Mouse (Mus musculus): ENCODE data around the gene Dalrd3. TPM values are rescaled to one million over a fixed set of nuclear protein-coding genes. Genes with fewer than 3 reads are reported as not detected.

Gene Dalrd3
- polyA plus RNA-seq, 1 experiment from 2014 or later: 17.5 TPM

DNA sequence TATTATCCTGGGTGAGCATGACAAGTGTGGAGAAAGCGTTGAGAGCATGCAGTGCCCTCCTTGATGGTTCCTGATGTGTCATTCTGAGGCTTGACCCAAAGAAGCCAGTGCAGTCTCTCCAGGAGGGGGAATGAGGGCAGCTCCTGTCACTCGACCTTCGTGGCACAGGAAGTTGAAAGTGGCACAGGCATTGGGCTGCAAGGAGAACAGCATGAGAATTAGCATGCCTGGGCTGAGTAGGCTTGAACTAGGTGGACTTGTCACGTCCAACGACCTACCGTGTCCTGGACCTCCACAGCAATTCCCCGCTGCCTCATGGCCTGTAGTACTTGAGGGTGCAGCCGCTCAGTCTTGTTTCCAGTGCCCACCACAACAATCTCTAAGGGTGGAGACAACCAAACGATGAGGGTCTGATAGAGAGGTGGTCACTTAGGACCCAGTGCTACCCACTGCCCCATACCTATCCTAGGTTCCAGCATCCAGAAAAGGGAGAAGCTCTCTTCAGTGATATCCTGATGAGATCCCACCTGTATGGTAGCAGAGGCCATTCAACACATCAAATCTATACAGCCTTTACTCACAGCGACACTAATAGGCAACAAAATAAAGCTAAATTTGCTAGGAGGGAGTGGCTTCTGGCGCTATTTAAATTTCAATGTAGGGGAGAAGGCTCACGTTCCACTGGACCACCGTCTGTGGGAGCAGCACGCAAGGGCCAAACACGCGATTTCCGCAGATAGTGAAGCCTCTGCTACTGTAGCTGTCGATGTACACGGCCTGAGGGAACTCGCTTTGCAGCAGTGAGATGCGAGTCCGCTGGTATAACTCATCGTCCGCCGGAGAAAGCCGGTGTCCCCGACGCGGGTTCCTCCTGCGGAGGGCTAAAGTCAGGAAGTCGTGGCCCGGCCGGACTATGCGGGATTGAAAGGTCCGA is 3.5 kb upstream of the Dalrd3 start:
- peaks cover 11% of the 10 kb centered on the region; the same call in 1 of the 2 replicates for H3K36me3 ChIP-seq (ENCODE audit: inconsistent target)
- 13% methylated on average over 33 of the region's 35 CpGs for WGBS (ENCODE audit: missing documents)
- peak overlapping the region; percentile 94 for H3K27ac ChIP-seq

DNA sequence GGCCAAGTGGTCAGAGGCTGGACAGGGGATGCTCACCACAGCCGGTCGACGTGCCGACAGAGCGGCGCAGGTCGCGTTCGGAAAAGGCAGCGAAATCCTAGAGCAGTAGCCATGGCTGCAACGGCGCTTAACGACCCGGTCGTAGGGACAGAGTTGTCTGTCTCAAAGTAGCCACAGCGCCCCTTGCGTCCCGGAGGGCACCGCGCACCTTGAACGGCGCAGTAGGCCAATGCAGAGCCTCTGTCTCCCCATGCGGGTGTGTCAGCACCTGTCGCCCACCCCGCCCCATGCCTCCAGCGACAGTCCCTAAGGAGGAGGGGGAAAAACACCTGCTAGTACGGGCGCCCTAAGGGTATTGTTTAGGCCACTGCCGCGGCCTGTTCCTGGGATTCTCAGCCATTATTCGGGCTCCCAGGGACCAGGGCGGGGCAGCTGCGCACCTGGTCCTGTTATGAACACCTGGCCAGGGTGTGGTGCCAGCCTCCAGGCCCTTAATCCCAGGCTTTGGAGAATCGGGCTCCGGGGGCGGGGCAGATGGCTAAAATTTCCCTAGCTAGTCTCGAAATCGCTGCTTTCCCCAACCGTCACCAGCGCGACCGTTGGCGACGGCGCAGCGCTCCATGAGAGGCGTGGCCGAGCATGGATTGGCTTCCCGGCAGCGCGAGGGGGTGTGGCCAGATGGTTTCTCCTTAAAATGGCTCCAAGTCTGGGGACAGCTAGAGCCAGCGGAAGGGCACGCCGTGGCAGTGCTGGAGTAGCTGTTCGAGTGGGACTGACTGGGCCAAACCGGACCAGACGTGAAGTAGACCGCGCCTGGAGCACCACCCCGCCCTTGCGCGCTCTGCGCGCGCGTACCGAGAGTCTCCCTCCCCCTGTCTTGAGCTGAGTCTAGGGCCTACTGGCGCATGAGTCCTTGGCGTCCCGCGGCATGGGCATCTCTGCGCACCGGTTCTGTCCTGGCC is 2.6 kb upstream of the Dalrd3 start, which contains the start of gene Ndufaf3:
Gene Ndufaf3 (minus strand): TSS at position 620 of the 962 bp plus-strand sequence.
- Histone ChIP-seq H3K4me3 (ENCODE audit: inconsistent target) (peak within 1 kb of the TSS; percentile 86), H3K27ac (peak within 1 kb of the TSS; percentile 94), H3K36me3 (ENCODE audit: inconsistent target) (peaks cover 20% of the 10 kb centered on the region), H3K79me2 (ENCODE audit: inconsistent target) (peaks cover 15% of the 10 kb centered on the region; the same call in 1 of the 2 replicates)
- WGBS (ENCODE audit: missing documents): under 1% methylated on average over 73 of the region's 73 CpGs

More for the DNA sequence above, 3.5 kb upstream of the Dalrd3 start:
- Histone ChIP-seq H3K79me2 (ENCODE audit: inconsistent target) (peaks cover 22% of the 10 kb centered on the region; the same call in 1 of the 2 replicates), H3K4me3 (ENCODE audit: inconsistent target) (peak overlapping the region; percentile 86)

DNA sequence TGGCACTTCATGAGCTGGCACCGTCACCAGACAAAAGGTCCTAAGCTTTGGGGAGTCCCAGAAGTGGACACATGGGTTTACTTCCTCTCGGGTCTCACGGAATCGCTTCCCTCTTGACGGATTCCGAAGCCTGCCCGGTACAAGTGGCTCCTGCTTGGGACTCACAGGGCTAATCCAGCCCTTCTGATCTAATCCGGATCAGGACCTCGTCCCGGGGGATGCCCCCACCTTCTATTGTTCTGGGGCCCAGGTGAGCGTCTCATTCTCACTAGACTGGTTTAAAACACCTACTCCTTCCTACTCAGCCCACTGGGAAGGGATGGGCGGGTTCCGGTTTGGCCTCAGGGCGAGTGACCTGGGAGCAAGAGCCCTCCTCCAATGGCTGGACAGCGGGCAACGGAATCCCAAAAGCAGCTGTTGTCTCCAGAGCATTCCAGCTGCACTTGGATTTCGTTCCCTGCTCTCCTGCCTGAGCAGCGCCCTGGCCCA is 1.7 kb upstream of the Dalrd3 start:
- H3K27ac ChIP-seq: peak overlapping the region; percentile 94
- peak overlapping the region; percentile 86 for H3K4me3 ChIP-seq (ENCODE audit: inconsistent target)
- WGBS (ENCODE audit: missing documents): 7% methylated on average over 18 of the region's 18 CpGs
- peaks cover 15% of the 10 kb centered on the region; the same call in 1 of the 2 replicates for H3K79me2 ChIP-seq (ENCODE audit: inconsistent target)
- H3K36me3 ChIP-seq (ENCODE audit: inconsistent target): peaks cover 29% of the 10 kb centered on the region

DNA sequence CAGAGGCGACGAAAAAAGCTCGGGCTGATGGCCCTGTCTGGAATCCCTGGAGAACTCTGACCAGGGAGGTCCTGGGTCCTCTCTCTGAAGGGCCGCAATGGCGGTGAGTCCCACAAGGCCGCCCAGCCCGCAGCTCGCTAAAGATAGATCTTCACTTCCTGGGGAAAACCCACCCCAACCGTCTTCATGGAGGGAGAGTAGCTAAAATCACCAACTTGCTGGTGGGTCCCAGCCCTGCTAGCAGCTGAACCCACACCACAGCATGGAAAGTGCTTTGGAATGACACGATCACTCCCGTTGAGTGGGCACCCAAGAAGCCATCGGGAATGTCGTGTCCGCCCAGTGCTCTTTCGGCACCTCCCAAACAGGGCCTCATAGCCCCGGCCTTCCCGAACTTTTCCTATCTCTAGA is 1.2 kb upstream of the Dalrd3 start:
- Histone ChIP-seq H3K36me3 (ENCODE audit: inconsistent target) (peaks cover 31% of the 10 kb centered on the region), H3K4me3 (ENCODE audit: inconsistent target) (peak overlapping the region; percentile 86), H3K79me2 (ENCODE audit: inconsistent target) (peaks cover 15% of the 10 kb centered on the region; the same call in 1 of the 2 replicates), H3K27ac (peak overlapping the region; percentile 94)
- 34% methylated on average over 14 of the region's 17 CpGs for WGBS (ENCODE audit: missing documents)

DNA sequence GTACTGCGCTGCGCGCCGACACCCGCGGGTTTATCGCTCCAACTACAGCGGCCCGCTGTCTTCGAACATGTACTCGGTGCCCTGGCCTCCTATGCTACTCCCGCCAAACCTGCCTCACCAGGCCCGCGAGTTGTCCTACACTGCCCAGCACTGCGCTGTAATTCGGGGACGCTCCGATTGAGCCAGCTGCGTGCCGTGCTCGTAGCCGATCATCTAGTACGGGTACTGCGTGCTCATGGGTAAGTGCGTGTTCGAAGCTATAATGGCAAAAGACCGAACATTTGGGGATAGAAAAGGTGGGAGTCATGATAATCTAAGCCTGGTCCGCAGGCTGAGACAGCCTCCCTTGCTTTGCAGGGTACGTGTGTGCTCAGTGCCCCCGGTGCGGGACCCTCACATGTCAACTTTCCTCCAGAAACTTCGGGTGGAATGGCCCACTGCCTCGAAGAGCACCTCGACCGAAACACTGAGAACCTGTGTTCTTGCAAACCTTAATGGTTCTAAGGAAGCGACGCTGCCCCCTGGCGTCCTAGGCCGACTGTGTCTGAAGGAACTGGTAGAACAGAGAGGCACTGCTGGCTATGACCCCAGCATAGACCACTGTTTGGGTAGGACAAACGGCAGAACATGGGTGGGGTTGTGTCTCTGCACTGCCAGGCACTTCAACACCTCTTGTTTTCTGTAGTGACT is 666 bp downstream of the Dalrd3 start:
- 1% methylated on average over 40 of the region's 40 CpGs for WGBS (ENCODE audit: missing documents)

DNA sequence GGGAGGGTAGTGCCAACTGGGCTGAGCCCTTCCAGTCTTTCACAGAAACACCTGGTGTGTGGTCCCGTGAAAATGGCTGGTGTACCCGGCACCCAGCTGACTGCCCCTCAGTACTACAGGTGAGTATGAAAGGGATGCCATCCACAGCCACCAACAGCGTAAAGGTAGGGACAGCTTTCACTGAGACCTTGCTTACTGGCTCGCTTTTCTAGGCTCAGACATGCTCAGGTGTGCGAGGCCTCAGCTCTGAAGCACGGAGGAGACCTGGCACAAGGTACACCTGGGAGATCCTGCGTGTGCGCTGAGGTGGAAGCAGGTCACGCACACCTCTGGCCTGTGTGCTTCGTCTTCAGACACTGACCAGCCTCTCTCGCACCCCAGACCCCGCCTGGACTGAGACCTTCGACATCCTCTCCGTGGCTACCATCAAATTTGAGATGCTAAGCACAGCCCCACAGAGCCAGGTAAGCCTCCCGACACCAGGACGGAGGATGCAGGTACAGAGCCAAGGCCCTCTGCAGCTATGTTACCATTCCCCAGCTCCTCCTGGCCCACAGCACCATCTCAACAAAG is 1.8 kb downstream of the Dalrd3 start:
- H3K79me2 ChIP-seq (ENCODE audit: inconsistent target): peaks cover 7% of the 10 kb centered on the region; the same call in 1 of the 2 replicates
- H3K27ac ChIP-seq: no peak overlapping the region
- WGBS (ENCODE audit: missing documents): 97% methylated on average over 16 of the region's 16 CpGs
- no peak overlapping the region for H3K4me3 ChIP-seq (ENCODE audit: inconsistent target)
- H3K36me3 ChIP-seq (ENCODE audit: inconsistent target): peaks cover 22% of the 10 kb centered on the region

More for the DNA sequence above, 666 bp downstream of the Dalrd3 start:
- peaks cover 15% of the 10 kb centered on the region; the same call in 1 of the 2 replicates for H3K79me2 ChIP-seq (ENCODE audit: inconsistent target)
- peak overlapping the region; percentile 4; the same call in 1 of the 2 replicates for H3K27ac ChIP-seq
- H3K4me3 ChIP-seq (ENCODE audit: inconsistent target): peak overlapping the region; percentile 50
- peaks cover 22% of the 10 kb centered on the region for H3K36me3 ChIP-seq (ENCODE audit: inconsistent target)

DNA sequence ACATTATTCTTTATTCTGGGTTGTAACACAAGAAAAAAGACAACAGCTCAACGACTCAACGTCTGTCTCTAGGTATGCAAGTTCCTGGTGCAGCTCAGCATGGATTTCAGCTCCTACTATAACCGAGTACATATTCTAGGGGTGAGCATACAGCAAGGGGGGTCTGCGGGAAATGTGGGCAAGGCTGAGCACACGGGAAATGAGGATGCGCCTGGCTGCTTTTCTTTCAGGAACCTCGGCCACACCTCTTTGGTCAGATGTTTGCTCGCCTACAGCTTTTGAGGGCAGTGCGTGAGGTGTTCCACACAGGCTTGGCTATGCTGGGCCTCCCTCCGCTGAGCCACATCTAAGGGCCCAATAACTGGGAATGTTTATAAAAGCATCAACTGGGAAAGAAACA is 2.6 kb downstream of the Dalrd3 start:
- H3K36me3 ChIP-seq (ENCODE audit: inconsistent target): peaks cover 22% of the 10 kb centered on the region
- H3K27ac ChIP-seq: no peak overlapping the region
- WGBS (ENCODE audit: missing documents): 89% methylated on average over 10 of the region's 10 CpGs
- H3K79me2 ChIP-seq (ENCODE audit: inconsistent target): peaks cover 7% of the 10 kb centered on the region; the same call in 1 of the 2 replicates
- H3K4me3 ChIP-seq (ENCODE audit: inconsistent target): no peak overlapping the region

DNA sequence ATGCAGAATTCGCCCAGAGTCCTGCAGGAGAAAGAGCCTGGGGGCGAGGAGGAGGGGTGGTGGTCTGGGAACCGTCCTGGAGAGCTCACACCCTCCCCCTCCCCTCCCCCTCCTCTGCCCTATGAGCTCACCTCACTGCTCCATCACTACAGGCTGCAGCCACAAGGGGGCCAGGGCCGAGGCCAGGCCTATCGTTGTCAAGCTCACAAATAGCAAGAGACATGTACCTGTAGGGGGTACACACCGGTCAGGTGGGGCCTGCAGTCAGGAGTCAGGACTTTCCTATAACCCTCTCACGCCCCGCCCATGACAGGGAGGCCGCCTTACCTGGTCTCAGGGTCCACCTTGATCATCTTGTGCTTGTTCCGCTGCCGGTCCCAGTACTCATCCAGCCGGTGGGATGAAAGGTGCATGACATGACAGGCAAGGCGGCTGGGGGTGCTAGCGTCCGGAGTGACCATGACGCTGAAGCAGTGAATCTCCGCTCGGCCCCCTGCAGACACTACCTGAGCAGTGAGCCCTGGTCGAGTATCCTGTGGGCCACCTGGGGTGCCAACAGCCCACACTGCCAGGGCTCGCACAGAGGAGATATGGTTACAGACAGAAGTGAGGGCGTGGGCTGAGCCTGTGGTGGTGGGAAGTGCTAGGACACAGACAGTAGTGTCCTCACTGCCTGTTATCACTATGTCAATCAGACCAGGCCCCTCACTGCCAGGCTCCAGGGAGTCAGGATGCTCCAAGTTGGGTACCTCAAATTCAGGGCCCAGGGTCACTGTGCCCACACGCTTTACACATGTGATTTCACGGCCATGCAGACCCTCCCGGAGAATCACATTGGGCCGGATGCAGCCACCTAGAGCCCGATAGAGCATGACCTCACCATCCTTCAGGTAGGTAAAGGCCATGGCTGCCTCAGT is 4.3 kb downstream of the Dalrd3 start:
- WGBS (ENCODE audit: missing documents): 82% methylated on average over 25 of the region's 26 CpGs
- Histone ChIP-seq H3K36me3 (ENCODE audit: inconsistent target) (peaks cover 22% of the 10 kb centered on the region), H3K79me2 (ENCODE audit: inconsistent target) (no peaks in the 10 kb centered on the region), H3K27ac (no peak overlapping the region), H3K4me3 (ENCODE audit: inconsistent target) (no peak overlapping the region)

DNA sequence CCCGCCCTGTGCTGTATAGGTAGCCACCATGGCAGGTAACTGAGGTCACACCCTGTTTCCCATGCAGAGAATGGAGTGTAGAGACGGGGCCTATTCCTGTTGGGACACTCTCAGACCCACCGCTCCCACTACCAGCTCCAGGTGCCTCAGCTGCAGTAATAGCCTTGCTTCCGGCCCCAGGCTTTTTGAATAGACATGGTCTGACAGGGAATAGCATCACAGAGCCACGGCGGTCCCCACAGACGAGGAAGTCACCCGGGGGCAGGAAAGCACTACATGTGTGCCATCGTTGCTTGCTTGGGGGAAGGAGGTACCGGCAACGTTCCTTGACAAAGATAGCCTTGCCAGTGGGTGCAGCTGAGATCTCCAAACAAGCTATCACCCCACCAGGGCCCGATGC is 5.2 kb downstream of the Dalrd3 start:
- peaks cover 22% of the 10 kb centered on the region for H3K36me3 ChIP-seq (ENCODE audit: inconsistent target)
- H3K79me2 ChIP-seq (ENCODE audit: inconsistent target): no peaks in the 10 kb centered on the region
- H3K4me3 ChIP-seq (ENCODE audit: inconsistent target): no peak overlapping the region
- 77% methylated on average over 12 of the region's 12 CpGs for WGBS (ENCODE audit: missing documents)
- no peak overlapping the region for H3K27ac ChIP-seq

DNA sequence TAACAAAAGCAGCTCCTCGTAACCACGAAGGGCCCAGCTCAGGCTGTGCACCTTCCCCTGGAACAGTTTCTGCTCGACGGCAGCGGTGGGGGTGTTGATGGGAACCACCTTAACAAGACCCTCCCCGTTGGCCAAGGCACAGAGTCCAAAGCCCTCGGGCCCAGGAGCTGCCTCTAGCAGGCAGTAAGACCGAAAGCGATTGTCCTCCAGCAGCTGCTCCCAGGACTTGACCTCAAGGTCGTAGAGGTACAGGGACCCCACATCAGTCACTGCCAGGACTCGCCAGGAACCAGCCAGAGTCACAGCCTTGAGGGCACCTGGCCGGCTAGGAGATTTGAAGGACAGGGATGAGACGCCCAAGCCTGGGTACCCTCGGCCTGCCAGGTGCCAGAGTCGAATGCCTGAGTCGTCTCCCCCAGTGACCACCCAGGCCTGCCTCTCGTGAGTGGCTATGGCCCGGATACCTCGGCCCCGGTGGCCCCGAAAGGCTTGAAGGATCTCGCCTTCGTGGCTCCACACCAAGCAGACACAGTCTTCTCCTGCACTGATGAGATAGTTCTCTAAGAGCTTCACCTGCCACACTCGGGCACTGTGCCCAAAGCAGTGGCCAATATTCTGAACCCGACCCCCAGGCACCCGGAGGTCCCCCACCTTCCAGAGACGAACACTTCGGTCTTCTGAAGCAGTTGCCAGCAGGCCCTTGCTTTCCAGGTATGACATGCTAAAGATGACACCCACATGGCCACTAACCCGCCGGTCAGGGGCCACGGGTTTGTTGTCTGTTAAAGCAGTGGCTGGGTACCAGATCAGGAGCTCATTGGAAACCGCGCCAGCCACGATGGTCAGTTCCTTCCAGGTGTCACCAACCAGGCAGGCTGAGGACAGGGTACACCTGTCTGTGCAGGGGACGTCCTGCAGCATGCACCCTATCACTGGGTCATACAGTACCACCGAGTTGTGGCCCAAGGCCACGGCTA is 5.9 kb downstream of the Dalrd3 start:
- Histone ChIP-seq H3K27ac (no peak overlapping the region), H3K36me3 (ENCODE audit: inconsistent target) (peaks cover 22% of the 10 kb centered on the region), H3K79me2 (ENCODE audit: inconsistent target) (no peaks in the 10 kb centered on the region), H3K4me3 (ENCODE audit: inconsistent target) (no peak overlapping the region)
- WGBS (ENCODE audit: missing documents): 96% methylated on average over 26 of the region's 37 CpGs

DNA sequence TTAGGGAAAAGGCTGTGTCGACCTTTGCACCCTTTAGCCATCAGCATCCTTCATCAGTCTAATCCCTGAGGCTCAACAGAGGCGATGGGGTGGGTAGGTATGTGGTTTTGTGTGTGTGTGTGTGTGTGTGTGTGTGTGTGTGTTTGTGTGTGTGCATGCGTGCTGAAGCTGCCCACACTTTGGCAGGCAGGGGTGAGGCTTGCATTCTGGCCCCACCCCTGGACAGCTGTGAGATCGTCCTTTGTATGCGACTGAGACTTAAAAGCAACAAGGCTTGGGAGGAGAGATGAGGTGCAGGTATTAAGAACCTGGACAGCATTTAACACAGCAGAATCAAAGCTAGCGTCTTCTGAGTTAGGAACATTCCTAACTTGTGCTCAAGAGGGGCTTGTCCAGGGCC is 7.3 kb downstream of the Dalrd3 start:
- Histone ChIP-seq H3K27ac (no peak overlapping the region), H3K36me3 (ENCODE audit: inconsistent target) (peaks cover 13% of the 10 kb centered on the region), H3K79me2 (ENCODE audit: inconsistent target) (no peaks in the 10 kb centered on the region), H3K4me3 (ENCODE audit: inconsistent target) (no peak overlapping the region)
- 85% methylated on average over 5 of the region's 6 CpGs for WGBS (ENCODE audit: missing documents)

Measured in macrophage (primary cell).